Mouse (Mus musculus): ENCODE measurements at regions not wholly inside any gene's neighbourhood (a gene's known extent, or its start where the extent isn't known, plus 50 kb on each side); places are given as distances from the start of the nearest gene placed in this dataset.

GRCm38 (mm10) chr16:76816056-76816885, 197.2 kb upstream of the Usp25 start:
- peak; percentile 45 for DNase-seq
- H3K27ac ChIP-seq = peak overlapping the region; percentile 61
- TF ChIP-seq CTCF (IDR thresholded peaks at IDR 0.05) = no peak
- intact Hi-C loops (cut with DNase I) = no loop called here
- H3K4me3 ChIP-seq = no peak overlapping the region

DNA sequence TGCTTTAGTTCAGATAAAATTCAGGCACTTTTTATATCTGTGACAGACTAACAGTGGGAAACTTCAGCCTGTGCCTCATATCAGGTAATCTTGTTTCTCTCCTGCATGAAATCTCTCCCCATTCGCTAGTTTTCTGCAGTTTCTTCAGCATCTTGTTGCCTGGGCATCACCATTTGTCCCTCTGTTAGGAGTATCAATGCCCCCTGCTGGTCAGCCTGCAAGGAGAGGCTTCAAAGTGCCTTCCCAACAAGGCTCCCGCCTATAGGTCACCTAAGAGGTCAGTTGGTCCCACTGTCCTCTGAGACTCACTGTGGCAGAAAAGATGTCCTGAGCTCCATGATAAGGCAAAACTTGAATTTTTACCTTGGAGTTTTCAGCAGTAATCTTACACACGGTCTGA, 209.8 kb upstream of the Usp25 start:
- no peak overlapping the region for H3K4me3 ChIP-seq
- DNase-seq = peak; percentile 76
- intact Hi-C loops (cut with DNase I) = loop anchor here (10.0 kb wide), 1 partner anchor 599 kb away; no protein-coding TSS in a partner anchor
- peak; percentile 77 for TF ChIP-seq CTCF (IDR thresholded peaks at IDR 0.05)
- H3K27ac ChIP-seq = no peak overlapping the region

DNA sequence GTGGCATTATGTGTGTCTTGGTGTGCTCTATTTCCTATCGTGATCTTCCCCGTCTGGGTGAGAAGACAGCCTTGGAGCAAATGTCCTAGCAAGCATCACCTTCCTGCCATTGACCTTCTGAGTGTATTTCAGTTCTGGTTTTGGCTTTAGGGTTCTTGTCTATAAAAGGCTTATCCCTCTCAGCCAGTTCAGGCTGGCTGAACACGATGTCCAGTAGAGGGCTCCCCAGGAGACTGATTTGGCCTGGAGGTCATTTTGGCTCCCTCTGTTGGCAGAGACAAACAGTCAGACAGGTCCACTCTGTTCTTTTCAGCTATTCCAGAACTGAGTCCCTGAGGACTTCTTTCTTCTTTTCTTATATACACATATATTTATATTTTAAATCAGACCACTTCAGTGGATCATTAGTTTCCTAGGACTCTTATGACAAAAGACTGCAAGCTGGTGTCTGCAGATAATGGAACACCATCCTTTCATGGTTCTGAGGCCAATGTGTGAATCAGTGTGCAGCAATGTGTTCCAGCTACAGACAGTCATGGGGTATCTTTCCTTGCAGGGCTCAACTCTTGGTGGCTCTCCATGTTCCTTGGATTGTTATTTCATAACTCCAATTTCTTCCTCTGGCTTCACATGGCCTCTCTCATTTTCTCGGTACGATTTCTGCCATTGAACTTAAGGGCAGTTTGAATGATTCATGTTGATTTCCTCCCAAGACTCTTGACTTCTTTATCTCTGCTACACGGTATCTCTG, 226.9 kb upstream of the Usp25 start:
- intact Hi-C loops (cut with DNase I) = no loop called here
- peak; percentile 82 for TF ChIP-seq CTCF (IDR thresholded peaks at IDR 0.05)
- H3K27ac ChIP-seq = peak overlapping the region; percentile 60
- H3K4me3 ChIP-seq = no peak overlapping the region
- DNase-seq = peak; percentile 85

DNA sequence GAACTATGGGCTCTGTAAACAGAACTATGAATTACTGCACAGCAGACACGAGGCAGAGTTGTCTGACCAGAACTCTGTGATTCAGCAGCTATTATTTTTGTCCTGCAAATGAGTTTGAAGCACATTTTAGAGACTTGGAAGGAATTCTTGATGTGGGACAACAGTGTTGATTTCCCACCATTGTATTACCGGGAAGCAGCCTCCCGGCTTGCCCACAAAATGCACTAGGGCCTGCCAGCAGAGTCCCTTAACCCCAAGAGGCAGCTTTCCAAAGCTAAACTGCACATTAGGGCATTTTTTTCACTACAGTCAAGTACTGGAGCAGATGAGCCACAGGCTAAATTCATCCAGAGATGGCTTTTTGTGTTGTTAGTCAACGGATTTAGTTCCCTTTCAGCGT, 230.8 kb upstream of the Usp25 start:
- Histone ChIP-seq H3K27ac (peak overlapping the region; percentile 58), H3K4me3 (no peak overlapping the region)
- TF ChIP-seq CTCF (IDR thresholded peaks at IDR 0.05) = no peak
- intact Hi-C loops (cut with DNase I) = no loop called here
- DNase-seq = peak; percentile 51

- DNase-seq = no peak
- no peak overlapping the region for H3K4me3 ChIP-seq
- H3K27ac ChIP-seq = no peak overlapping the region
- intact Hi-C loops (cut with DNase I) = no loop called here
- no peak for TF ChIP-seq CTCF (IDR thresholded peaks at IDR 0.05)
These were observed 237.7 kb upstream of the Usp25 start for GRCm38 (mm10) chr16:76775790-76776189.

DNA sequence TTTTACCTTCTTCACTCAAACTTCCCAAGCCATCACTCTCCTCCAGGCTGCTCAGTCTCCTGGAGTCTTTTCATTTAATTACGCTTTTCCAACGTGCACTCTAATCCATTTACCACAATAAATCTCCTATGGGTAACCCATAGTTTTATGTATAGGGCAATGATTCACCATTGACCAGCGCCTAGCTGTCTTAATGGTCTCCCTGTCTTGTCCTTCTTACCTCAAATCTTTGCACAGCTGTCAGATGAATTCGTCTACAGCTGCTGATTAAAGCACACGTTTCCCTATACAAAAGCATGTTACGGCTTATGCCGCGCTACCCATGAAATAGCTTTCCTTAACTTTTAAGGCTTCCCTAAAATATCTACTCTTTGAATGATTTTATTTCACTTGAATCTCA, 239.5 kb upstream of the Usp25 start:
- no peak for DNase-seq
- Histone ChIP-seq H3K27ac (no peak overlapping the region), H3K4me3 (no peak overlapping the region)
- intact Hi-C loops (cut with DNase I) = no loop called here
- no peak for TF ChIP-seq CTCF (IDR thresholded peaks at IDR 0.05)

- TF ChIP-seq CTCF (IDR thresholded peaks at IDR 0.05) = no peak
- no peak overlapping the region for H3K4me3 ChIP-seq
- no peak overlapping the region for H3K27ac ChIP-seq
- DNase-seq = no peak
- intact Hi-C loops (cut with DNase I) = no loop called here
These were observed 240.0 kb upstream of the Usp25 start for GRCm38 (mm10) chr16:76773466-76773865.

DNA sequence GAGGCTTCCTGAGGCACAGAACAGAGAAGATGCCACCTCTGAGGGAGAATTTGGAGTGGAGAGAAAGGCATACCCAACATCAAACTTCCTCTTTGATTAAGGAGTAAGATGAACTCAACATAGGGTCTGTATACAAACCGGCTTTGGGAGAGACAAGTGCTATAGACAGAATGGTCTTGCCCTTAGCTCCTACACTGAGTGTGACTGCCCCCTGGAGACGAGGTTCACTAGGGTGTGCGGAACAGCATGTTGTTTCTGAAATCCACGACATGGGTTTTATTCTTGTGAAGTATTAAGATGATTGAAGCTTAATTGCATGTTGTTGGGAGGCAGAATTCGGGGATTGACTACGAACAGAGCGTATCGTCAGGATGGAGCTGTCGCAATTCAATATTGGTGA, 244.9 kb upstream of the Usp25 start:
- H3K4me3 ChIP-seq = no peak overlapping the region
- H3K27ac ChIP-seq = no peak overlapping the region
- intact Hi-C loops (cut with DNase I) = loop anchor here (10.0 kb wide), 2 partner anchors 394 to 564 kb away; partner anchors contain the start of gene Nrip1
- DNase-seq = peak; percentile 69
- TF ChIP-seq CTCF (IDR thresholded peaks at IDR 0.05) = peak; percentile 70

GRCm38 (mm10) chr16:76766636-76767035, 246.9 kb upstream of the Usp25 start:
- TF ChIP-seq CTCF (IDR thresholded peaks at IDR 0.05) = no peak
- no peak for DNase-seq
- intact Hi-C loops (cut with DNase I) = loop anchor here (10.0 kb wide), 2 partner anchors 392 to 562 kb away; partner anchors contain the start of gene Nrip1
- H3K27ac ChIP-seq = no peak overlapping the region
- no peak overlapping the region for H3K4me3 ChIP-seq

DNA sequence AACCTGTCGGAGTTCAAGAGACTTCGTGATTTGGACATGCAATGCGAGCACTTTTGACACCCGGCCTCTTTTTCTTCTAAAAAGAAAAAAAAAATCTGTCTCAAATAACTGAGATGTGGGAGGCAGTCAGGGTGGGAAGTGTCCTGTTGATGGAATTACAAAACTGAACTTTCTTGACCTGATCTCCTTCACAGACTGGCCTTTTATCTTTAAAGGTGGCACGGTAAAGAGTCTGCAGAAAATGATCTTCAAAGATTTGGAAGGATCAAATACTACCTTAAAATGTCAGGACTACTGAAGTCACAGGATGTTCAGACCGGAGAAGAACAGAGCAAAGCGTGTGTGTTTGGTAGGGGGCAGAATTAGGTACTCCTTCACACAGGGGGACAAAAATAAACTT, 248.0 kb upstream of the Usp25 start:
- DNase-seq = no peak
- H3K27ac ChIP-seq = 0 out of 2 replicates have a peak overlapping the region, but pooled peaks have one; percentile 20
- TF ChIP-seq CTCF (IDR thresholded peaks at IDR 0.05) = no peak
- intact Hi-C loops (cut with DNase I) = loop anchor here (10.0 kb wide), 2 partner anchors 391 to 561 kb away; partner anchors contain the start of gene Nrip1
- H3K4me3 ChIP-seq = no peak overlapping the region

DNA sequence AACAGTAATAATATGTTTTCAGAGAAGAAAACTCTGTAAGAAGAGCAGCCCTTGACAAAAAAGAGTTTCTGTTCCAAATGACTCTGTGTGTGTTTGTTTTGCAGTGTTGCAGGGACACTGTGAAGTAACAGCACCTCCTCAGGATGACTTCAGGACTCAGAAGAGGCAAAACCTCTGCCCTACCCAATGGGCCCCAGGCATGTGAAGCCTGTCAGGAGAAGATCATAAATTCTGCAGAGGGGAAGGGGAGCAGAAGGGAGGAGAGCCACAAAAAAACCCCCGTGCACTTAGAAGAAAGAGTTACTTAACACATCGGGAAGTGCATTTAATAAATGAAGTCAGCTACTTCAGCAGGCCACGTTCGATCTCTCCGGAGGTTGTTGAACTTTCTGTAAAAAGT, 248.5 kb upstream of the Usp25 start:
- TF ChIP-seq CTCF (IDR thresholded peaks at IDR 0.05) = no peak
- 0 out of 2 replicates have a peak overlapping the region, but pooled peaks have one; percentile 16 for H3K27ac ChIP-seq
- intact Hi-C loops (cut with DNase I) = loop anchor here (10.0 kb wide), 2 partner anchors 390 to 560 kb away; partner anchors contain the start of gene Nrip1
- DNase-seq = no peak
- no peak overlapping the region for H3K4me3 ChIP-seq

GRCm38 (mm10) chr16:76762619-76763283, 250.8 kb upstream of the Usp25 start:
- intact Hi-C loops (cut with DNase I) = loop anchor here (10.0 kb wide), 2 partner anchors 388 to 558 kb away; partner anchors contain the start of gene Nrip1
- no peak for TF ChIP-seq CTCF (IDR thresholded peaks at IDR 0.05)
- peak overlapping the region; percentile 51; the same call in 1 of the 2 replicates for H3K27ac ChIP-seq
- H3K4me3 ChIP-seq = no peak overlapping the region
- DNase-seq = no peak

Measured in gastrocnemius, adult 2 months (tissue).